Mouse (Mus musculus): ENCODE measurements around the gene Rin3. TPM values are rescaled to one million over a fixed set of nuclear protein-coding genes. Genes with fewer than 3 reads are reported as not detected.

The Rin3 gene
- polyA plus RNA-seq (2011; ENCODE audit: insufficient read length, low read depth, missing spikeins), result 10.4 and 11.0 TPM in 2 replicates

- Histone ChIP-seq H3K4me3 (ENCODE audit: insufficient read depth, low read length) (peak within 1 kb of the TSS; percentile 76), H3K4me1 (ENCODE audit: control insufficient read depth, insufficient read depth, low read length) (peaks cover 12% of the 10 kb centered on the region; the same call in 1 of the 2 replicates)
- TF ChIP-seq POLR2A (IDR thresholded peaks at IDR 0.05; ENCODE audit: low read depth, low read length) (peak; percentile 22; the same call in 1 of the 2 replicates), CTCF (IDR thresholded peaks at IDR 0.05; ENCODE audit: borderline replicate concordance, insufficient read depth, low read length) (no peak)
These were observed at the start of gene Rin3 for GRCm38 (mm10) chr12:102282763-102283482. Gene Rin3 (plus strand): TSS chr12:102283048.

GRCm38 (mm10) chr12:102235551-102235950 is 47.3 kb upstream of the Rin3 start:
- no peak for TF ChIP-seq CTCF (IDR thresholded peaks at IDR 0.05; ENCODE audit: borderline replicate concordance, insufficient read depth, low read length)
- no peak for TF ChIP-seq POLR2A (IDR thresholded peaks at IDR 0.05; ENCODE audit: low read depth, low read length)
- H3K4me3 ChIP-seq (ENCODE audit: insufficient read depth, low read length), result no peak overlapping the region
- no peak overlapping the region for H3K27ac ChIP-seq (ENCODE audit: insufficient read depth, low read length)
- H3K4me1 ChIP-seq (ENCODE audit: control insufficient read depth, insufficient read depth, low read length), result no peaks in the 10 kb centered on the region

More at GRCm38 (mm10) chr12:102282763-102283482, at the start of gene Rin3:
- peak within 1 kb of the TSS; percentile 49 for H3K27ac ChIP-seq (ENCODE audit: insufficient read depth, low read length)

DNA sequence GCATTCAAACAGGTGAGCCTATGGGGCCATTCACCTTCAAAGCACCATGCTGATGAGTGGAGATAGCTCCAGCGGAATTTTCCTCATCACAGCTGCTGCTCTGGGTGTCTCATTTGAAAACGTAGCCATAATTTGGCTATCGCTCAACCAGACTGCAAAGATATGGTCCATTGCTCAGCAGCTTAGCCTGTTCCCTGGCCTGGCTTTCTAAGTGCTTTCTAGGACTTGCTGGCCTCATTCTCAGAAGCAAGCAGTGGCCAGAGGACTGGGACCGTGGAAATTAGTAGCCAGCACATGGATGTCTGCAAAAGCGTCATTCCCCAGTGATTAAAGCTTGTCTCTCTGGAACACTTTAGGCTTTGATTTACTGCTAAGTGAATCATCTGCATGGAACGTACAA is 46.5 kb upstream of the Rin3 start:
- TF ChIP-seq CTCF (IDR thresholded peaks at IDR 0.05; ENCODE audit: borderline replicate concordance, insufficient read depth, low read length) (no peak), POLR2A (IDR thresholded peaks at IDR 0.05; ENCODE audit: low read depth, low read length) (no peak)
- Histone ChIP-seq H3K4me1 (ENCODE audit: control insufficient read depth, insufficient read depth, low read length) (no peaks in the 10 kb centered on the region), H3K27ac (ENCODE audit: insufficient read depth, low read length) (no peak overlapping the region), H3K4me3 (ENCODE audit: insufficient read depth, low read length) (no peak overlapping the region)

DNA sequence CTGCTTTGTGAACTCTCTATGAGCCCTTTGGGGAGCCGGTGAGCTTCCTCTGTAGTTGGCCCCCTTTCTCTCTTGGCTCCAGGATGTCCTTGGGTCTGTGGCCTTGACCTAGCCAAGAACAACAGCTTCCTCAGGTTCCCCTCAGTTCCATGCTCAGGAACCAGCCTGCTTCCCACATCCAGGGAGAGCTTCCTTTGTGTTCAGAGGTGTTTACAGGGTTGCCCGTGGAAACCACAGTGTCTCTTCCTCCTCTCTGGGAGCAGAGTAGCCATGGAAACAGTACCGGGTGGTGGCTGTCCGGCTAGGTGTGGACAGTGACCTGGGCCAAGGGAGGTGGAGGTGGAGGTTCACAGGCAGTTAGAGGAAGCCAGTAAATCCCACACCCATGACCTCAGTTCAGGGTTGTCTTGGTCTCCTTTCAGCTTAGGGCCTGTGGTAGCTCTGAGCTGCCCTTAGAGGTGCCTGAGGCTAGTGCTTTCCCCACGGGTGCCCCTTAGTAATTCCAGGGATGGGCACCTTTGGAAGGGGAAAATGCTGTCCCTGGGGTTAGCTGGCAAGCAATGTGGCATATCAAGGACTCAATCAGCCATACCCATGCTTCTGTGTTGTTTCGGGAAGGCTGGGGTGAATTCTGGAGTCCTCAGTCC is 40.6 kb upstream of the Rin3 start:
- TF ChIP-seq CTCF (IDR thresholded peaks at IDR 0.05; ENCODE audit: borderline replicate concordance, insufficient read depth, low read length) (no peak), POLR2A (IDR thresholded peaks at IDR 0.05; ENCODE audit: low read depth, low read length) (no peak)
- Histone ChIP-seq H3K4me3 (ENCODE audit: insufficient read depth, low read length) (no peak overlapping the region), H3K27ac (ENCODE audit: insufficient read depth, low read length) (no peak overlapping the region), H3K4me1 (ENCODE audit: control insufficient read depth, insufficient read depth, low read length) (no peaks in the 10 kb centered on the region)

DNA sequence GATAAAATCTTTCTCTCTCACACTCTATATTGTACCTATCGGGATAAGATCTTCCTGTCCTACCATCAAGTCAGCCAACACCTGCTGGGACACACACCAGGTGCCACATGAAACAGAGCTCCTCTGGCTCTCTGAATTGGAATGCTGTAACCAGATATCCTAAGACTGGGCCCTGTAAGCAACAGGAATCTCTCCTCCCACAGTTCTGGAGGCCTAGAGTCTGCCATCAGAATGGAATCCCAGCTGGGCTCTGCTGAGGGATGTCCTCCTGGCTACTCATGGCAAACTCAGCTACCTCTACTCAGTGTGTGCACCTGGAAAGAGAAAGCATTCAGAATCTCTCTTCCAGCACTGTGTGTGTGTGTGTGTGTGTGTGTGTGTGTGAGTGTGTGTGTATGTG is 38.9 kb upstream of the Rin3 start:
- Histone ChIP-seq H3K27ac (ENCODE audit: insufficient read depth, low read length) (no peak overlapping the region), H3K4me3 (ENCODE audit: insufficient read depth, low read length) (no peak overlapping the region), H3K4me1 (ENCODE audit: control insufficient read depth, insufficient read depth, low read length) (no peaks in the 10 kb centered on the region)
- TF ChIP-seq CTCF (IDR thresholded peaks at IDR 0.05; ENCODE audit: borderline replicate concordance, insufficient read depth, low read length) (no peak), POLR2A (IDR thresholded peaks at IDR 0.05; ENCODE audit: low read depth, low read length) (no peak)

DNA sequence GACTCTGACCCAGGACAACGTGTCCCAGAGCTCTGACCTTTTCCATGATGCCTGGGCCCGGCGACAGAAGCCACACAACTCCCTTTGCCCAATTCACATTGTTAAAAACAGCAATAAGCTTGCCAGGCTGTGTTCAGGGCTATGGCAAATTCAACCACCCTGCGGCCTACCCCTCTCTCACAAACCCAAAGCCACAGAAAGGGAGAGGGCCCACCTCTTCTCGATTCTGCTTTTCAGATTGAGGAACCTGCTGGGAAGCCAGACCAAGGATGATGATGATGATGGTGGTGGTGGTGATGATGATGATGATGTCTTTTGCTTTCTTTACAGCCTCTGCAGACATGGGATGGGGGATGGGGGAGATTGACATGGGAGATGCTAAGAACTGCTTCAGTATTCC is 36.6 kb upstream of the Rin3 start:
- no peak overlapping the region for H3K4me3 ChIP-seq (ENCODE audit: insufficient read depth, low read length)
- H3K4me1 ChIP-seq (ENCODE audit: control insufficient read depth, insufficient read depth, low read length), result peaks cover under 1% of the 10 kb centered on the region; the same call in 1 of the 2 replicates
- TF ChIP-seq POLR2A (IDR thresholded peaks at IDR 0.05; ENCODE audit: low read depth, low read length), result no peak
- no peak for TF ChIP-seq CTCF (IDR thresholded peaks at IDR 0.05; ENCODE audit: borderline replicate concordance, insufficient read depth, low read length)
- H3K27ac ChIP-seq (ENCODE audit: insufficient read depth, low read length), result no peak overlapping the region

- H3K27ac ChIP-seq (ENCODE audit: insufficient read depth, low read length), result no peak overlapping the region
- TF ChIP-seq CTCF (IDR thresholded peaks at IDR 0.05; ENCODE audit: borderline replicate concordance, insufficient read depth, low read length) (no peak), POLR2A (IDR thresholded peaks at IDR 0.05; ENCODE audit: low read depth, low read length) (no peak)
- no peak overlapping the region for H3K4me3 ChIP-seq (ENCODE audit: insufficient read depth, low read length)
- H3K4me1 ChIP-seq (ENCODE audit: control insufficient read depth, insufficient read depth, low read length), result peaks cover 7% of the 10 kb centered on the region; the same call in 1 of the 2 replicates
These were observed 34.7 kb upstream of the Rin3 start for GRCm38 (mm10) chr12:102248104-102248503.

- H3K4me1 ChIP-seq (ENCODE audit: control insufficient read depth, insufficient read depth, low read length), result peaks cover 7% of the 10 kb centered on the region; the same call in 1 of the 2 replicates
- no peak for TF ChIP-seq CTCF (IDR thresholded peaks at IDR 0.05; ENCODE audit: borderline replicate concordance, insufficient read depth, low read length)
- no peak for TF ChIP-seq POLR2A (IDR thresholded peaks at IDR 0.05; ENCODE audit: low read depth, low read length)
- H3K27ac ChIP-seq (ENCODE audit: insufficient read depth, low read length), result no peak overlapping the region
- H3K4me3 ChIP-seq (ENCODE audit: insufficient read depth, low read length), result no peak overlapping the region
These were observed 32.5 kb upstream of the Rin3 start for GRCm38 (mm10) chr12:102250316-102250715.

DNA sequence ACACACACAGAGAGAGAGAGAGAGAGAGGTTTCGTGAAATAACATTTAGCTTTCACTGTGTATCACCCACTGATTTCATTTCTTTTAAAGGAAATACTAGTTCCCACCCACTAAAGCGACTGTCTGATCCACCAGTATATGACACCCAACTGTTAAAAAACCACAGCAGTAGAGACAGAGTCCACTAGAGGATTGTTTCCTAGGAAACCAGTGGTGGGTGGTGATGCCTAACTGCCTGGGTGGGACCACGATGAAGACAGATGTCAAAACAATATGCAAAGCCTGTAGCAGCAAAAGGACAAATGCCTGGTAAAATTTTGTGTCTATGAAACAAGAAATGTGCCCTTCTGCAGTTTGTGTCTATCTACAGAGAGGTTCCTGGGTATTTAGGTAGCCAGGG is 31.8 kb upstream of the Rin3 start:
- Histone ChIP-seq H3K27ac (ENCODE audit: insufficient read depth, low read length) (no peak overlapping the region), H3K4me1 (ENCODE audit: control insufficient read depth, insufficient read depth, low read length) (peaks cover 7% of the 10 kb centered on the region; the same call in 1 of the 2 replicates), H3K4me3 (ENCODE audit: insufficient read depth, low read length) (no peak overlapping the region)
- TF ChIP-seq CTCF (IDR thresholded peaks at IDR 0.05; ENCODE audit: borderline replicate concordance, insufficient read depth, low read length) (no peak), POLR2A (IDR thresholded peaks at IDR 0.05; ENCODE audit: low read depth, low read length) (no peak)

GRCm38 (mm10) chr12:102251985-102252384 is 30.9 kb upstream of the Rin3 start:
- Histone ChIP-seq H3K27ac (ENCODE audit: insufficient read depth, low read length) (no peak overlapping the region), H3K4me1 (ENCODE audit: control insufficient read depth, insufficient read depth, low read length) (peaks cover 7% of the 10 kb centered on the region; the same call in 1 of the 2 replicates), H3K4me3 (ENCODE audit: insufficient read depth, low read length) (no peak overlapping the region)
- TF ChIP-seq CTCF (IDR thresholded peaks at IDR 0.05; ENCODE audit: borderline replicate concordance, insufficient read depth, low read length) (no peak), POLR2A (IDR thresholded peaks at IDR 0.05; ENCODE audit: low read depth, low read length) (no peak)
